Mouse (Mus musculus) heart, adult 2 months (tissue): Measurements from ENCODE around the gene Thsd4.

Source experiments
- CTCF ChIP-seq: fragments of 200-600 bp; IDR thresholded peaks from 2 replicates; pipeline ENCODE4 v1.8.1; 2022; ENCODE audit warnings: antibody characterized with exemption, mild to moderate bottlenecking, moderate library complexity
- EP300 ChIP-seq: fragments of 200-500 bp; IDR thresholded peaks from 2 replicates; pipeline ENCODE4 v1.6.1; 2011; ENCODE audit warnings: low read depth, low read length, control low read depth; ENCODE audit not compliant: insufficient read depth
- POLR2A ChIP-seq: fragments of 200-500 bp; IDR thresholded peaks from 2 replicates; pipeline ENCODE4 v1.6.1; 2011; ENCODE audit warnings: mild to moderate bottlenecking, low read depth, low read length, control low read depth; ENCODE audit not compliant: insufficient read depth

- TF ChIP-seq EP300 (no peak), POLR2A (no peak), CTCF (no peak)
Measured at GRCm38 (mm10) chr9:60284318-60284717, 237.5 kb downstream of the Thsd4 start.
